Mouse (Mus musculus): ENCODE measurements at regions not wholly inside any gene's neighbourhood (a gene's known extent, or its start where the extent isn't known, plus 50 kb on each side); places are given as distances from the start of the nearest gene placed in this dataset.

DNA sequence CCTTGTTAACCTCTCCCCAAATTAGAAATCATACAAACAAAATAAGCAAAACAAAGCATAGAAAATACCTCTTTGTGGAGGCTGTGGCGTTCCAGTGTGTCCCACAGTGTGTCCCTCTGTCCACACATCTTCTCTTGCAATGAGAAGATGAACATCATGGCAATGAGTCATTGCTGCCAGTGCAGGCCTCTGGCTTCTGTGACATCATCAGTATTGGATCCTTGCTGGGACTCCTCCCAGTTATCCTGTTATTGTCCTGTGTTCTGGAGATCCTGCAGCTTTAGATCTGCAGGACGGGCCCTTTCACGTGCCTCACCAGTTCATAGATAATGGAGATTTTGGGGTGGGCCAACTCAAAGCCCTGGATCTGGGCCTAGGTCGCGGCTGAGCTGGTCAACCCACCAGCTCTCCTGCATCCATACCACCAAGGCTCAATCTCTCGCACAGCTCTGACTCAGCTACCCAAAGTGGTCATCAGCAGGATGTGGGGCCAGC is 80.9 kb downstream of the Tmem212 start:
- Histone ChIP-seq H3K27me3 (no peaks in the 10 kb centered on the region), H3K4me3 (no peak overlapping the region), H3K4me1 (replicated peaks) (no peaks in the 10 kb centered on the region), H3K27ac (replicated peaks) (no peak overlapping the region), H3K9ac (no peak overlapping the region), H3K9me3 (no peaks in the 10 kb centered on the region), H3K4me2 (no peak overlapping the region), H3K36me3 (no peaks in the 10 kb centered on the region)
- no peak for ATAC-seq (ENCODE audit: low read depth)
- WGBS, result 88% methylated on average over 6 of the region's 6 CpGs

DNA sequence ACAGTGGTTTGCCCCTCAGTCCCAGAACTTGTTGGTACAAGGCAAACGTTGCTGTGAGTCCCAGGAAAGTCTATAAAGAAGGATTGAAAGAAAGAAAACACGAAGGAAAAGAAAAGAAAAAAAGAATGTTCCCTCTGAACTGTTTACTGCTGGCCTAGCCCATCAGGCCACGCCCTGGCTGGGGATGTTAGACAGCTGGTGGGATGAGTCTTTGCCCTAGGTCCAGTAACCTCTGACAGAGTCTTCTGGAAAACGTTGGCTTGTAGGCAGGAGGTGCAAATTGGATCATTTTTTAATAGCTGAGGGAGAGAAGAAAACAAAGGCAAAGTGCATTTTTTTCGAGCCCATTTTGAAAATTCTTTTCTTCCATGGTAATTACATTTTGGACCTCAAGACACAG is 91.9 kb downstream of the Tmem212 start:
- Histone ChIP-seq H3K27me3 (no peaks in the 10 kb centered on the region), H3K4me2 (no peak overlapping the region), H3K36me3 (no peaks in the 10 kb centered on the region), H3K9ac (no peak overlapping the region), H3K27ac (replicated peaks) (no peak overlapping the region), H3K4me1 (replicated peaks) (no peaks in the 10 kb centered on the region), H3K4me3 (no peak overlapping the region), H3K9me3 (no peaks in the 10 kb centered on the region)
- ATAC-seq (ENCODE audit: low read depth), result no peak
- WGBS, result 71% methylated on average over 5 of the region's 5 CpGs

DNA sequence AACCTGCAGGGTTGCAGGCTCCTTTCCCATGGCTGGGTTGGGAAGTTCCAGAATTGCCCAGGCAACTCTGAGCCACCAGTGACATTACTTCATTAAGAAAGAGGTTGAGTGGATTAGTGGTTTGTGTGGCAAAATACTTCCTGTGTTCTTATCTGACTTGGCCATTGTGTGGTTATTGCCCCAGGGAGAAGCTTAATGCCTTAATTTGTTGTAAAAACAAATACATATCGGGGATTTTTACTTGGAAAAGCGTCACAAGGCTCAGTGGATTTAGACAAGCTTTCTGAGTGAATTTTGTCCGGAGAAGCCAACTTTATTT is 80.5 kb upstream of the Fndc3b start:
- no peak overlapping the region for H3K27ac ChIP-seq (replicated peaks)
- H3K4me3 ChIP-seq, result no peak overlapping the region
- no peak for ATAC-seq (ENCODE audit: low read depth)
- H3K4me1 ChIP-seq (replicated peaks), result no peaks in the 10 kb centered on the region
- H3K4me2 ChIP-seq, result no peak overlapping the region
- H3K27me3 ChIP-seq, result no peaks in the 10 kb centered on the region
- H3K9me3 ChIP-seq, result no peaks in the 10 kb centered on the region
- H3K9ac ChIP-seq, result no peak overlapping the region
- H3K36me3 ChIP-seq, result no peaks in the 10 kb centered on the region
- WGBS, result 82% methylated on average over 3 of the region's 3 CpGs

DNA sequence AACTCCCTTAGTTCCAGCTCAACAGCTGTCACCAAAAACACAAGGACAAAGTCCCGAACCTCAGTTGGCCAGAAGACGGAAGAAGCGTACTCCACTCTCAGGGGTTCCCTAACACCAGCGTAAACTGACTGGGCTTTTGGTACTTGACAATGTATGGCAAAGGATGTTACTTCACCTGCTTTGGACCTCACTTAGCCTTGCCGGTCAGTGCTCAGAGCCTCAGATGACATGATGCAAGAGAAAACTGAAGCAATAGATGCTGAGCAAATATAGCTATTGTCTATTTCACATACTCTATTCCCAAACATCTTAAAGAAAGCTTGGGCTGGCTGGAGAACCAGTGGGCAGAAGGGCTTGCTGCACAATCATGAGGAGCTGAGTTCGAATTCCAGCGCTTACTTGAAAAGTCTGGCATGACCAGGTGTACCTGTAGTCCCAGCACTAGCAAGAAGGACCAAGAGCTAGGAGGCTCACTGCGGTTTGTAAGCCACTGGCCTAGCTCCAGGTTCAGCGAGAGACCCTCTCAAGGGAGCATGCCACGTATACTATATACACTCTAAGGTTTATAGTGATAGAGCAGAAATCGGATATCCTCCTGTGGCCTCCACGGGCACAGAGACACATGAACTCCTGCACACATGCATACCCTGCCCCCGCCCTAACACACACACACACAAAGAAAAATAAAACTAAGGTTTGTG is 80.0 kb upstream of the Fndc3b start:
- Histone ChIP-seq H3K4me2 (no peak overlapping the region), H3K27ac (replicated peaks) (no peak overlapping the region), H3K36me3 (no peaks in the 10 kb centered on the region), H3K9me3 (no peaks in the 10 kb centered on the region), H3K9ac (no peak overlapping the region), H3K27me3 (no peaks in the 10 kb centered on the region), H3K4me1 (replicated peaks) (no peaks in the 10 kb centered on the region), H3K4me3 (no peak overlapping the region)
- WGBS, result 92% methylated on average over 13 of the region's 13 CpGs
- ATAC-seq (ENCODE audit: low read depth), result no peak

DNA sequence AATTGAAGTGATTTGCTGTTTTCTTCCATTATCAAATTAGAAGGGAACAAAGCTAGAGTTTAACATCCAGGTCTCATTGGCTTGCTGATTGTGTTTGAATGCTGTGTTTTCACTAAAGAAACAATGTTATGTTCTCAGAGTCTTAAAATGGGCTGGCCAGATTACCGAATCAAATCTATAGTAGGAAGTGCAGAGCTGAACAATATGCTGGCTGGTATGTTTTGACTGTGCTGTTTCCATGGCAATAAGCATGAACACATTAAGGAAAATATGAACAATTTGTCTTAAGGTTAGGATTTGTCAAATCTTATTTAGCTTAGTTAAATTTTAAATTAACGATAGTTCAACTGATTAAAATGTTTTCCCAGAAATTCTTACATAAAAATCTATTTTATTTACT is 72.8 kb upstream of the Fndc3b start:
- ATAC-seq (ENCODE audit: low read depth), result no peak
- no peak overlapping the region for H3K27ac ChIP-seq (replicated peaks)
- 63% methylated on average over 2 of the region's 2 CpGs for WGBS

DNA sequence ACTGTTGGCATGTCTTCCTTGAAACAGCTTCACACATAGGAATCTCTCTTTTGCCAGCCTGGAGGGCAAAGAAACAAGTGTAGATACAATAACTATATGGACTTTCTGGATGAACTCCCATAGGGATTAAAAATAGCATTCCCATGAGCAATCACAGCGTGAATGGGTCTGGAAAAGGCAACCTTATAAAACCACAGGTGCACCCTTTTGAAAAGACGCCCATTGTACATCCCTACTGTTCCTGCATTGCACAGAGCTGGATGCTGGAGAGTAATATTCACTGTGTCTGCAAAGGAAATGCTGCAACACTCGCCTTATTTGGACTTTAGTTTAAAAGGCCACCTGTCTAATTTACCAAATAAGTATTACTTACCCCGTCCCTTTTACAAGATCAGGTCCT is 72.4 kb upstream of the Fndc3b start:
- ATAC-seq (ENCODE audit: low read depth), result no peak
- no peak overlapping the region for H3K27ac ChIP-seq (replicated peaks)

More for the DNA sequence above, 72.8 kb upstream of the Fndc3b start:
- peaks cover 40% of the 10 kb centered on the region for H3K4me1 ChIP-seq (replicated peaks)
- no peak overlapping the region for H3K4me2 ChIP-seq
- H3K36me3 ChIP-seq, result no peaks in the 10 kb centered on the region
- no peaks in the 10 kb centered on the region for H3K27me3 ChIP-seq
- no peak overlapping the region for H3K9ac ChIP-seq
- no peaks in the 10 kb centered on the region for H3K9me3 ChIP-seq
- no peak overlapping the region for H3K4me3 ChIP-seq

DNA sequence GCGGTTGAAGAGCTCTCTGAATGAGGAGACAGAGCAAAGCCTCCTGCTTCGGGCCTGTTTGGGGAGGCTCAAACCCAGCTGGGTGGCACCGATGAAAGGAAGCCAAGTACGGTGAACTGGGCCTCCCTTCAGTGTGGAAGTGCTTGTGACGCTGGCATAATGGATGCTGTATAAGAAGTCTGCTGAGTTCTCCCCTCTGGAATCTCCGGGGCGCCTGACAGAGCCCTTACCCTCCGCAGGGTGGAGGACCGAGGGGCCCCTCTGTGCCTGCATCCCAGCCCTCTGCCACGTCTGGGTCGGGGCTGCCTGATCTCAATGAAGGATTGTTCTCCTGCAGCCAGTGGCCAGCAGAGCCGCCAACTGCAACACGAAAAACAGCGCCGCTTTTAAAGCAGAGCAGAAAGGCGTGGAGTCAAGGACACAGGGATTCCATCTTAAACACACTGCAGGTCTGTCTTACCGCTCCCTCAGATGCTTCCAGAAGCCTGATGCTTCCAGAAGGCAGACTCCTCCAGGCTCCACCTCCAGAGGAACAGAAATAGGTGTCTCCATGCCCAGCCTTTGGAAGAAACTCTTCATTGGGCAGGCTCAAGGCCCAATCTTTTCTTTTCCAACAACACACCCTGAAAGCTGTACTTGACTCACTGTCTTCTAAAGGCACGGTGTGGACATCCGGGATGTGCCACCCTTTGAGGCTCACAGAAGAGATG is 71.1 kb upstream of the Fndc3b start:
- peaks cover 41% of the 10 kb centered on the region for H3K4me1 ChIP-seq (replicated peaks)
- H3K9me3 ChIP-seq, result no peaks in the 10 kb centered on the region
- H3K4me3 ChIP-seq, result no peak overlapping the region
- no peaks in the 10 kb centered on the region for H3K36me3 ChIP-seq
- H3K27ac ChIP-seq (replicated peaks), result peak overlapping the region; percentile 43
- peak overlapping the region; percentile 17 for H3K9ac ChIP-seq
- ATAC-seq (ENCODE audit: low read depth), result peak; percentile 81
- H3K27me3 ChIP-seq, result no peaks in the 10 kb centered on the region
- peak overlapping the region; percentile 27 for H3K4me2 ChIP-seq
- WGBS, result 28% methylated on average over 19 of the region's 19 CpGs

More for the DNA sequence above, 72.4 kb upstream of the Fndc3b start:
- Histone ChIP-seq H3K27me3 (no peaks in the 10 kb centered on the region), H3K36me3 (no peaks in the 10 kb centered on the region), H3K9ac (no peak overlapping the region), H3K4me2 (no peak overlapping the region), H3K4me3 (no peak overlapping the region), H3K9me3 (no peaks in the 10 kb centered on the region), H3K4me1 (replicated peaks) (peaks cover 41% of the 10 kb centered on the region)
- WGBS, result 52% methylated on average over 4 of the region's 4 CpGs

DNA sequence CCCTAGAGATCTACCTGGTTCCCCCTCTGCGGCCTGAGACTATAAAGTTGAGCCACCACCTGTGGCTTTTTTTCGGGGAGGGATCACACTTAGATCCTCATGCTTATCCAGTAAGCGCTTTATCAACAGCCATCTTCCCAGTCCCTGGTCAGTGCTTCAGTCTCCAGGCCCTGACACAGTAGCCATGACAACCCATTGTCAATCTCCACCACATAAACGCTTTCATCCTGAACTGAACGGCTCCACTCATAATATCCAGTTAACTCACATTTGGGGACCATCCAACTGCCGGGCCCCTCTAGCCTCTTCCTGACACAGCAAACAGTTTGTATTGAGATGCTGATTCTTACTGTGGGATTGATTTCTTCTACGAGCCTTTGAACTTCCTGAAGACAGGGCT is 68.8 kb upstream of the Fndc3b start:
- peak; percentile 57 for ATAC-seq (ENCODE audit: low read depth)
- H3K27ac ChIP-seq (replicated peaks), result no peak overlapping the region
- WGBS, result 36% methylated on average over 7 of the region's 7 CpGs
- H3K4me2 ChIP-seq, result no peak overlapping the region
- no peak overlapping the region for H3K9ac ChIP-seq
- H3K4me3 ChIP-seq, result no peak overlapping the region
- no peaks in the 10 kb centered on the region for H3K27me3 ChIP-seq
- H3K4me1 ChIP-seq (replicated peaks), result peaks cover 41% of the 10 kb centered on the region
- H3K36me3 ChIP-seq, result no peaks in the 10 kb centered on the region
- H3K9me3 ChIP-seq, result no peaks in the 10 kb centered on the region

DNA sequence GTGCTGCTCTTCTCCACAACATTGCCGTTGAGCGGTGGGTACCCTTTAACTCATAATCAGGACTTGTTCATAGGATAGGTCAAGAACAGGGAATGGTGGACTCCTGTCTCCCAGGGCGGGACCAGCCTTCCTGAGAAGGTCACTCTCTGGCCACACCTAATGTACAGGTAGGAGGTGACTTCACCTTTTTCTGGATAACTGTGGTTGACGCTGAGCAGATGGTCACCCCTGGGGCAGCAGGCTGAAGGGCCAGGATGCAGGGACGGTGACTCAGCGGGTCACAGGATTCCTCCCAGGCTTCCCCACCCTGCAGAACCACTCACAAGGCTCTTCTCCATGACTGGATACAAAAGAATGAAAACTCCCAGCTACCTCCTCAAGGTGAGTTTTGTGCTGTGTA is 66.6 kb upstream of the Fndc3b start:
- WGBS, result 91% methylated on average over 6 of the region's 6 CpGs
- no peak overlapping the region for H3K4me2 ChIP-seq

DNA sequence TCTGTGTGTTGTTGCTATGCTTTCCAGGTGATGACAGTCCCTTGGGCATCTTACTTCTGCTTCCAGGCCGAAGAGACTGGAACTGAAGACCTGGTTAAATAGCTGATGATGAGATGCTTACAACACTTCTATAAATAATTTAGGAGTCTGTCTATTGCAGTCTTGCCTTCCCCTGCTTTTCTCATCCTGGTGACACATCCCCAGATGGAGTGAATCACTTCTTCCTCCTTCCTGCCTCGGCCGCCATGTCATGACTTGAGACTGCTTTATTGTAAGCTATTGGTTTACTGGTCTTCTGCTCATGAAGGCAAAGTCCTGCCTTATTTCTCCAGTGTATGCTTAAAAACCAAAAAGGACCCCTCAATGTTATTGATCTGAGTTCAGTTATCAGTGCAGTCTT is 62.1 kb upstream of the Fndc3b start:
- Histone ChIP-seq H3K4me2 (no peak overlapping the region), H3K27me3 (no peaks in the 10 kb centered on the region), H3K27ac (replicated peaks) (no peak overlapping the region), H3K4me1 (replicated peaks) (no peaks in the 10 kb centered on the region), H3K4me3 (no peak overlapping the region), H3K36me3 (no peaks in the 10 kb centered on the region), H3K9ac (no peak overlapping the region), H3K9me3 (no peaks in the 10 kb centered on the region)
- WGBS, result 75% methylated on average over 3 of the region's 3 CpGs
- no peak for ATAC-seq (ENCODE audit: low read depth)

More for the DNA sequence above, 66.6 kb upstream of the Fndc3b start:
- H3K9me3 ChIP-seq, result no peaks in the 10 kb centered on the region
- no peak overlapping the region for H3K9ac ChIP-seq
- no peak overlapping the region for H3K27ac ChIP-seq (replicated peaks)
- no peak for ATAC-seq (ENCODE audit: low read depth)
- H3K36me3 ChIP-seq, result no peaks in the 10 kb centered on the region
- peaks cover 32% of the 10 kb centered on the region for H3K4me1 ChIP-seq (replicated peaks)
- H3K27me3 ChIP-seq, result no peaks in the 10 kb centered on the region
- H3K4me3 ChIP-seq, result no peak overlapping the region

DNA sequence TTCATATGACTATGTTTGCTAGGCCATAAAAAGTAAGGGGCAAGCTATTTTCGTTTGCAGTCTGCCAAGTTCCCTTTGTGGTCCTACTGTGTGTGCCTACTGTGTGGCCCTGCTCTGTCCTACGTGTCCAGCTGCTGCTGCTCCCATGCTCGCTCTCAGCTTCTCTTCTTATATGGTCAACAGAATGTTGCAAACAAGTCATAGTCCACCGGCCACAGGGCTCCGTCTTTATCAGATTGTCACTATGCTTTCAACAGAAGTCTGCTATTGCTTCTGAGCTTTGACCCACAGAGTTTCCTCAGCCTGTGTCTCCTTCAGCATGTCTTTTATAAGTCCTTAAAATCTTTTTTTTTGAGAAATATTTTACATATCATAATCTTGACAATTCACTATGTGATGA is 58.3 kb upstream of the Fndc3b start:
- H3K36me3 ChIP-seq, result no peaks in the 10 kb centered on the region
- WGBS, result 91% methylated on average over 5 of the region's 5 CpGs
- H3K27ac ChIP-seq (replicated peaks), result no peak overlapping the region
- H3K4me2 ChIP-seq, result no peak overlapping the region
- peaks cover 7% of the 10 kb centered on the region for H3K4me1 ChIP-seq (replicated peaks)
- H3K27me3 ChIP-seq, result no peaks in the 10 kb centered on the region
- H3K9me3 ChIP-seq, result no peaks in the 10 kb centered on the region
- no peak for ATAC-seq (ENCODE audit: low read depth)
- H3K4me3 ChIP-seq, result no peak overlapping the region
- no peak overlapping the region for H3K9ac ChIP-seq

DNA sequence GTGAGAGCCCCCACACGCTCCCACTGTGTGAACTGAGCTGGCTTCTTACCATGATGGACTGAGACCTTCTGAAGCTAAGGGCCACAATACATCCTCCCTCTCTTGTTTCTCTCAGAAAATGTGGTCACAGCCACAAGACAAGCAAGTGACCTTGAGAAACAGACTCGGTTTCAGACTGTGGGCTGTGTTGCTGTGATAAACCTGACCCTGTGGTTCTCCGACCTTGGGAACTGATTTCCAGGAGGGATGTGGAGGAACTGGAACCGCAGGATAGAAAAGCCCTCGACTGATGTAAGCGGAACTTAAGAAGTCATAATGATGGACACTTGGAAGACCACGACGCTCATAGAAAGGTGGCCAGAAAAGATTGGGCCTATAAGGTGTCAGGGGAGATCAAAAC is 56.1 kb upstream of the Fndc3b start:
- Histone ChIP-seq H3K4me3 (no peak overlapping the region), H3K27ac (replicated peaks) (no peak overlapping the region), H3K9ac (no peak overlapping the region), H3K4me2 (no peak overlapping the region), H3K9me3 (no peaks in the 10 kb centered on the region), H3K36me3 (no peaks in the 10 kb centered on the region), H3K27me3 (no peaks in the 10 kb centered on the region), H3K4me1 (replicated peaks) (peaks cover 7% of the 10 kb centered on the region)
- no peak for ATAC-seq (ENCODE audit: low read depth)
- WGBS, result 91% methylated on average over 8 of the region's 8 CpGs

DNA sequence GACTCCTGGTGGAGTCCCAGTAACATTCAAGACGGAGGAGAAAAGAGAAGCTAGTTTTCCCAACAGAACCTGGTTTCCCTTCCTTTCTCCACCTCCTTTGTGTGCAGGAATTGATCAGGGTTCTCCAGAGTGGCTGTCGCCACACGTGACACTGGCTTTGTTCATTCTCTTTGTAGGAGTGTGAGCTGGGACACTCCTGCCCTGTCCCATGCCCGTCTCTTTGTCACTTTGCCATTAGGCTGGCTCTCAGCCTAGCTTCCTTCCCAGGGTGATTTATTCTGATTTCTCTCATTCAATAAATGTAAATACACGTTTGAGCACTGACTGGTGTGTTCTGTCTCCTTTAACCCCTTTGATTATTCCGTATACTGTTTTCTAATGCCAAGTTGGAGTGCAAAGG is 55.3 kb upstream of the Fndc3b start:
- ATAC-seq (ENCODE audit: low read depth), result peak; percentile 92
- Histone ChIP-seq H3K4me2 (no peak overlapping the region), H3K27me3 (no peaks in the 10 kb centered on the region), H3K4me1 (replicated peaks) (peaks cover 7% of the 10 kb centered on the region), H3K9ac (no peak overlapping the region), H3K36me3 (no peaks in the 10 kb centered on the region), H3K27ac (replicated peaks) (no peak overlapping the region), H3K4me3 (no peak overlapping the region), H3K9me3 (no peaks in the 10 kb centered on the region)
- WGBS, result 32% methylated on average over 6 of the region's 6 CpGs
